Mouse (Mus musculus) CH12.LX (cell line): Measurements from ENCODE around the gene Ppard. TPM values are rescaled to one million over a fixed set of nuclear protein-coding genes. Genes with fewer than 3 reads are reported as not detected.
A peak's percentile ranks its signal among the peaks of the same experiment; 100 is the strongest.

ENCODE experiments used
- DNase-seq: peaks from one replicate; pipeline ENCODE4 v3.0.0-alpha.2; 2013; ENCODE audit errors: extremely low read depth
- H3K27ac ChIP-seq: 2 replicates; pipeline ENCODE4 v1.5.1; 2012; ENCODE audit warnings: low read depth, mild to moderate bottlenecking, control low read depth, moderate library complexity; ENCODE audit not compliant: insufficient read depth
- H3K27me3 ChIP-seq: replicated peaks from 2 replicates; pipeline ENCODE3; 2012; ENCODE audit warnings: inconsistent platforms
- H3K36me3 ChIP-seq, 2 experiments: replicated peaks in 1 of 2; 2 replicates each; pipeline versions ENCODE3 to v1.6.1; 2012; ENCODE audit warnings: inconsistent platforms in 1 of 2, low read length in 1 of 2, mild to moderate bottlenecking in 1 of 2, mixed read lengths in 1 of 2, moderate library complexity in 1 of 2; ENCODE audit not compliant: control insufficient read depth in 1 of 2, insufficient read depth in 1 of 2
- H3K4me1 ChIP-seq, 2 experiments: 2 replicates each; pipeline ENCODE4 v1.6.1; 2012; ENCODE audit warnings: inconsistent platforms in 1 of 2, moderate library complexity in 1 of 2; ENCODE audit not compliant: insufficient read depth in 2 of 2, control insufficient read depth in 1 of 2
- H3K4me2 ChIP-seq: 2 replicates; pipeline ENCODE4 v1.6.1; 2012; ENCODE audit warnings: low read depth, mild to moderate bottlenecking, control low read depth; ENCODE audit not compliant: poor library complexity, insufficient read depth, severe bottlenecking
- H3K4me3 ChIP-seq, 3 experiments: fragments of 150-350 bp in 1 of 3; sonication (generic) in 1 of 3; replicated peaks in 1 of 3; 2 replicates each; pipeline versions ENCODE3 to v1.5.1; 2011 to 2012; ENCODE audit warnings: low read depth in 2 of 3, low read length in 2 of 3, mild to moderate bottlenecking in 2 of 3, moderate library complexity in 2 of 3, control low read depth in 1 of 3, improper control_type of control experiment in 1 of 3, inconsistent platforms in 1 of 3, mixed read lengths in 1 of 3; ENCODE audit not compliant: poor library complexity in 1 of 3
- H3K79me2 ChIP-seq: replicated peaks from 2 replicates; pipeline ENCODE4 v1.6.1; 2012; ENCODE audit warnings: mild to moderate bottlenecking, moderate library complexity; ENCODE audit not compliant: control insufficient read depth, poor library complexity, insufficient read depth, severe bottlenecking; ENCODE audit errors: extremely low read depth
- H3K9ac ChIP-seq: 2 replicates; pipeline ENCODE4 v1.6.1; 2012; ENCODE audit warnings: low read depth, mild to moderate bottlenecking, control low read depth, moderate library complexity; ENCODE audit not compliant: insufficient read depth
- H3K9me3 ChIP-seq: replicated peaks from 2 replicates; pipeline ENCODE3; 2012; ENCODE audit warnings: low read length, inconsistent platforms, mixed read lengths
- BHLHE40 ChIP-seq: IDR thresholded peaks from 2 replicates; pipeline ENCODE4 v1.6.1; 2011; ENCODE audit warnings: mild to moderate bottlenecking, low read depth, low read length, improper control_type of control experiment
- CHD1 ChIP-seq: IDR thresholded peaks from 2 replicates; pipeline ENCODE4 v1.6.1; 2012; ENCODE audit warnings: low read depth, low read length, improper control_type of control experiment, inconsistent platforms
- CHD2 ChIP-seq: IDR thresholded peaks from 2 replicates; pipeline ENCODE4 v1.6.1; 2011; ENCODE audit warnings: low read length, improper control_type of control experiment
- CTCF ChIP-seq, 2 experiments: IDR thresholded peaks in 1 of 2; conservative IDR thresholded peaks in 1 of 2; 2 replicates each; pipeline ENCODE4 v1.5.1; 2011 to 2012; ENCODE audit warnings: low read depth in 2 of 2, low read length in 2 of 2, improper control_type of control experiment in 1 of 2, inconsistent platforms in 1 of 2, mild to moderate bottlenecking in 1 of 2, moderate library complexity in 1 of 2
- E2F4 ChIP-seq: IDR thresholded peaks from 2 replicates; pipeline ENCODE4 v1.6.1; 2011; ENCODE audit warnings: low read depth, low read length, improper control_type of control experiment; ENCODE audit not compliant: insufficient replicate concordance
- ELF1 ChIP-seq: IDR thresholded peaks from 2 replicates; pipeline ENCODE4 v1.6.1; 2014; ENCODE audit warnings: low read depth, mild to moderate bottlenecking, inconsistent platforms, low read length, improper control_type of control experiment
- EP300 ChIP-seq: IDR thresholded peaks from 2 replicates; pipeline ENCODE4 v1.6.1; 2011; ENCODE audit warnings: low read length, improper control_type of control experiment
- ETS1 ChIP-seq: conservative IDR thresholded peaks from 2 replicates; pipeline ENCODE4 v1.6.1; 2012; ENCODE audit warnings: low read depth, mild to moderate bottlenecking, inconsistent platforms, low read length, improper control_type of control experiment, moderate library complexity
- GABPA ChIP-seq: IDR thresholded peaks from 2 replicates; pipeline ENCODE4 v1.6.1; 2012; ENCODE audit warnings: low read depth, low read length, improper control_type of control experiment, inconsistent platforms; ENCODE audit not compliant: insufficient replicate concordance
- HCFC1 ChIP-seq: IDR thresholded peaks from 2 replicates; pipeline ENCODE4 v1.6.1; 2012; ENCODE audit warnings: low read depth, mild to moderate bottlenecking, inconsistent platforms, low read length, improper control_type of control experiment
- IRF4 ChIP-seq: IDR thresholded peaks from 2 replicates; pipeline ENCODE4 v1.6.1; 2014; ENCODE audit warnings: low read depth, mild to moderate bottlenecking, inconsistent platforms, low read length, improper control_type of control experiment
- JUN ChIP-seq: IDR thresholded peaks from 2 replicates; pipeline ENCODE4 v1.6.1; 2011; ENCODE audit warnings: low read depth, mild to moderate bottlenecking, low read length, improper control_type of control experiment, moderate library complexity; ENCODE audit not compliant: insufficient read depth
- JUND ChIP-seq: conservative IDR thresholded peaks from 2 replicates; pipeline ENCODE4 v1.6.1; 2011; ENCODE audit warnings: low read depth, low read length, improper control_type of control experiment
- KAT2A ChIP-seq: IDR thresholded peaks from 2 replicates; pipeline ENCODE4 v1.6.1; 2012; ENCODE audit warnings: low read length, improper control_type of control experiment, inconsistent platforms; ENCODE audit not compliant: insufficient replicate concordance
- MAFK ChIP-seq: IDR thresholded peaks from 2 replicates; pipeline ENCODE4 v1.6.1; 2011; ENCODE audit warnings: low read length, improper control_type of control experiment; ENCODE audit not compliant: insufficient replicate concordance
- MAX ChIP-seq: IDR thresholded peaks from 2 replicates; pipeline ENCODE4 v1.6.1; 2011; ENCODE audit warnings: low read length, improper control_type of control experiment
- MAZ ChIP-seq: IDR thresholded peaks from 2 replicates; pipeline ENCODE4 v1.6.1; 2012; ENCODE audit warnings: low read depth, mild to moderate bottlenecking, inconsistent platforms, low read length, improper control_type of control experiment, moderate library complexity
- MEF2A ChIP-seq: IDR thresholded peaks from 2 replicates; pipeline ENCODE4 v1.6.1; 2014; ENCODE audit warnings: low read depth, mild to moderate bottlenecking, inconsistent platforms, low read length, improper control_type of control experiment, borderline replicate concordance
- MXI1 ChIP-seq: IDR thresholded peaks from 2 replicates; pipeline ENCODE4 v1.6.1; 2011; ENCODE audit warnings: mild to moderate bottlenecking, low read depth, low read length, improper control_type of control experiment
- MYC ChIP-seq: IDR thresholded peaks from 2 replicates; pipeline ENCODE4 v1.6.1; 2011; ENCODE audit warnings: low read depth, mild to moderate bottlenecking, improper control_type of control experiment, low read length
- NELFE ChIP-seq: IDR thresholded peaks from 2 replicates; pipeline ENCODE4 v1.6.1; 2011; ENCODE audit warnings: low read depth, low read length, improper control_type of control experiment
- NRF1 ChIP-seq: IDR thresholded peaks from 2 replicates; pipeline ENCODE4 v1.6.1; 2014; ENCODE audit warnings: low read depth, mild to moderate bottlenecking, inconsistent platforms, low read length, improper control_type of control experiment, moderate library complexity
- PAX5 ChIP-seq: IDR thresholded peaks from 2 replicates; pipeline ENCODE4 v1.6.1; 2012; ENCODE audit warnings: low read length, inconsistent platforms, mixed read lengths
- POLR2A ChIP-seq: IDR thresholded peaks from 2 replicates; pipeline ENCODE4 v1.6.1; 2011; ENCODE audit warnings: low read depth, mild to moderate bottlenecking, improper control_type of control experiment, low read length
- POLR2AphosphoS2 ChIP-seq: IDR thresholded peaks from 2 replicates; pipeline ENCODE4 v1.6.1; 2011; ENCODE audit warnings: low read depth, low read length, improper control_type of control experiment
- RAD21 ChIP-seq: IDR thresholded peaks from 2 replicates; pipeline ENCODE4 v1.6.1; 2011; ENCODE audit warnings: low read depth, mild to moderate bottlenecking, low read length, improper control_type of control experiment, moderate library complexity
- RCOR1 ChIP-seq: conservative IDR thresholded peaks from 2 replicates; pipeline ENCODE4 v1.6.1; 2012; ENCODE audit warnings: low read depth, mild to moderate bottlenecking, inconsistent platforms, low read length, improper control_type of control experiment
- SIN3A ChIP-seq: IDR thresholded peaks from 2 replicates; pipeline ENCODE4 v1.6.1; 2012; ENCODE audit warnings: low read length, improper control_type of control experiment, inconsistent platforms
- SMC3 ChIP-seq: IDR thresholded peaks from 2 replicates; pipeline ENCODE4 v1.6.1; 2011; ENCODE audit warnings: low read depth, low read length, improper control_type of control experiment
- TBP ChIP-seq: conservative IDR thresholded peaks from 2 replicates; pipeline ENCODE4 v1.6.1; 2011; ENCODE audit warnings: low read depth, low read length, improper control_type of control experiment
- TCF12 ChIP-seq: IDR thresholded peaks from 2 replicates; pipeline ENCODE4 v1.6.1; 2014; ENCODE audit warnings: low read depth, mild to moderate bottlenecking, inconsistent platforms, low read length, improper control_type of control experiment
- UBTF ChIP-seq: IDR thresholded peaks from 2 replicates; pipeline ENCODE4 v1.6.1; 2012; ENCODE audit warnings: low read depth, mild to moderate bottlenecking, inconsistent platforms, low read length, improper control_type of control experiment, moderate library complexity
- USF1 ChIP-seq: IDR thresholded peaks from 2 replicates; pipeline ENCODE4 v1.6.1; 2014; ENCODE audit warnings: low read depth, mild to moderate bottlenecking, inconsistent platforms, low read length, improper control_type of control experiment
- USF2 ChIP-seq: conservative IDR thresholded peaks from 2 replicates; pipeline ENCODE4 v1.6.1; 2011; ENCODE audit warnings: low read depth, low read length, improper control_type of control experiment
- ZC3H11A ChIP-seq: IDR thresholded peaks from 2 replicates; pipeline ENCODE4 v1.6.1; 2012; ENCODE audit warnings: low read depth, mild to moderate bottlenecking, inconsistent platforms, low read length, improper control_type of control experiment
- ZKSCAN1 ChIP-seq: IDR thresholded peaks from 2 replicates; pipeline ENCODE4 v1.6.1; 2012; ENCODE audit warnings: low read depth, inconsistent platforms, low read length, improper control_type of control experiment, borderline replicate concordance
- ZMIZ1 ChIP-seq: IDR thresholded peaks from 2 replicates; pipeline ENCODE4 v1.6.1; 2012; ENCODE audit warnings: low read depth, mild to moderate bottlenecking, inconsistent platforms, low read length, improper control_type of control experiment
- ZNF384 ChIP-seq: IDR thresholded peaks from 2 replicates; pipeline ENCODE4 v1.6.1; 2012; ENCODE audit warnings: low read depth, low read length, improper control_type of control experiment, inconsistent platforms
- dilution Hi-C: fragments of 300-500 bp; cut with MboI; formaldehyde crosslinking; loops from 2 replicates; pipeline ENCODE4 v1.14.3; 2020; ENCODE audit warnings: low sequenced_read_pairs; ENCODE audit not compliant: extremely low pct_unique_long_range_greater_than_20kb, extremely low pct_ligation_motif_present
- in situ Hi-C: fragments of 300-500 bp; cut with MboI; formaldehyde crosslinking; loops from 3 replicates; pipeline ENCODE4 v1.14.3; 2019; ENCODE audit warnings: low sequenced_read_pairs, low pct_ligation_motif_present, low pct_unique_long_range_greater_than_20kb, mixed read lengths
- polyA plus RNA-seq: library from polyadenylated mRNA; unstranded; fragments of >175 nt; gene quantifications from 2 replicates; pipeline ENCODE4 v1.2.1, GENCODE M21; 2012; ENCODE audit warnings: low read depth; ENCODE audit not compliant: insufficient read length
- total RNA-seq, 2 experiments: library from RNA; depleted of rRNA; stranded (reverse); fragments of 300-350 nt in 1 of 2; fragments of >200 nt in 1 of 2; gene quantifications; 2 replicates each; pipeline ENCODE4 v1.2.3; 2012 to 2014

Gene Ppard
- 4.1 and 7.3 TPM in 2 replicates for total RNA-seq (2012; rRNA removed)
- 1.8 and 2.9 TPM in 2 replicates for total RNA-seq (2014; rRNA removed)
- 12.7 and 15.5 TPM in 2 replicates for polyA plus RNA-seq

GRCm38 (mm10) chr17:28232475-28233060 is at the start of gene Ppard:
Ppard (plus strand) TSS chr17:28232700.
- in situ Hi-C loops: loop anchor here (5.0 kb wide), 1 partner anchor 75 kb away; no protein-coding TSS in a partner anchor
- Histone ChIP-seq H3K4me2 (peak within 1 kb of the TSS; percentile 94), H3K4me1 (peaks cover 5 to 40% of the 10 kb centered on the region in 2 experiments), H3K27ac (no peak within 1 kb of the TSS), H3K36me3 (peaks cover 24 to 61% of the 10 kb centered on the region in 2 experiments), H3K9me3 (no peaks in the 10 kb centered on the region), H3K4me3 (peak within 1 kb of the TSS; percentile 80 to 92 (median 88)), H3K27me3 (no peaks in the 10 kb centered on the region), H3K79me2 (peaks cover 14% of the 10 kb centered on the region; the same call in 1 of the 2 replicates)
- peak; percentile 96 for DNase-seq
- TF ChIP-seq GABPA: no peak
- no peak for TF ChIP-seq KAT2A
- TF ChIP-seq POLR2AphosphoS2: no peak
- TF ChIP-seq PAX5: no peak
- TF ChIP-seq JUN: no peak
- no peak for TF ChIP-seq E2F4
- no peak for TF ChIP-seq RCOR1
- TF ChIP-seq JUND: no peak
- no peak for TF ChIP-seq MAFK
- TF ChIP-seq ELF1: peak; percentile 84
- 0 out of 2 replicates have a peak, but pooled peaks have one; percentile 23 for TF ChIP-seq MXI1
- no peak for TF ChIP-seq USF1
- TF ChIP-seq NELFE: 0 out of 2 replicates have a peak, but pooled peaks have one; percentile 57
- no peak for TF ChIP-seq TCF12
- TF ChIP-seq SMC3: peak; percentile 94
- no peak for TF ChIP-seq ZC3H11A
- no peak; the same call in 1 of the 2 replicates for TF ChIP-seq EP300
- TF ChIP-seq MEF2A: peak; percentile 27; the same call in 1 of the 2 replicates
- peak; percentile 39; the same call in 1 of the 2 replicates for TF ChIP-seq BHLHE40
- no peak for TF ChIP-seq TBP
- TF ChIP-seq HCFC1: no peak; the same call in none of the 2 replicates
- peak; percentile 55 for TF ChIP-seq IRF4
- TF ChIP-seq ZNF384: no peak
- TF ChIP-seq CHD2: peak; percentile 85
- 0 out of 2 replicates have a peak, but pooled peaks have one; percentile 40 for TF ChIP-seq ZMIZ1
- TF ChIP-seq CTCF (conservative IDR thresholded peaks at IDR 0.05 in 1 of 2, IDR thresholded peaks at IDR 0.05 in 1 of 2; ENCODE audit: low read depth in 2 of 2, low read length in 2 of 2): peak; percentile 34 to 97; a peak in 2 of 4 replicates
- TF ChIP-seq ZKSCAN1: no peak
- TF ChIP-seq SIN3A: peak; percentile 18; the same call in 1 of the 2 replicates
- TF ChIP-seq RAD21: peak; percentile 85
- peak; percentile 43; the same call in 1 of the 2 replicates for TF ChIP-seq ETS1
- no peak; the same call in 1 of the 2 replicates for TF ChIP-seq NRF1
- peak; percentile 91 for TF ChIP-seq MAZ
- TF ChIP-seq POLR2A: peak; percentile 74
- TF ChIP-seq MAX: no peak
- no peak for TF ChIP-seq UBTF
- no peak for TF ChIP-seq USF2
- no peak for TF ChIP-seq CHD1
- TF ChIP-seq MYC: no peak
- TF ChIP-seq, all 38 proteins: peak for 15
- peak within 1 kb of the TSS; percentile 87 for H3K9ac ChIP-seq
- dilution Hi-C loops: no loop called here
